Mouse (Mus musculus): ENCODE data around the gene Kif3a. TPM values are rescaled to one million over a fixed set of nuclear protein-coding genes. Genes with fewer than 3 reads are reported as not detected.
A peak's percentile ranks its signal among the peaks of the same experiment; 100 is the strongest.

The Kif3a gene
- total RNA-seq, 2 experiments from 2014 or later: 24.2 to 26.5 TPM

- no peak for DNase-seq
These were observed 49.8 kb downstream of the Kif3a start for GRCm38 (mm10) chr11:53616748-53617558.

- no peak for DNase-seq
These were observed 50.5 kb downstream of the Kif3a start for GRCm38 (mm10) chr11:53617562-53618109.

- DNase-seq: no peak
These were observed 51.5 kb downstream of the Kif3a start, which contains the start of gene Il4 for GRCm38 (mm10) chr11:53618619-53619198. Il4 (minus strand) TSS chr11:53618669.

DNA sequence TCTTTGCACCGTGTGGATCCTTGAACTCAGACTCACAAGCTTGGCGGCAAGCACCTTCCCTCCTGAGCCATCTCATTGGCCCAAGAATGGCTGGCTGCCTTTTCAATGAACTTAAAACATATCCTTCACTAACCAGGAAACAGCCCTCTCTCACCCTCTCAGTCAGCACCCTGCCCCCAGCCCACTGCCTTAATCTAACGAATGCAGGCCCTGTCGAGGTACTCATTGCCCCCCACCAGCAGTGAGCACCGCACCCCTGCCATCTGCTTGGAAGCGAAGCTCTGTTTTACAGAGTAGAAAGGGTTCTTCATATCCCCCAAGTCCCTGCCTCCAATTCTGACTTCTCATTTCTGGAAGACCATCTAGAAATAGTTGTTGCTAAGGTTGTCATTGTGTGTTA lies 52.2 kb downstream of the Kif3a start:
- DNase-seq: no peak

DNA sequence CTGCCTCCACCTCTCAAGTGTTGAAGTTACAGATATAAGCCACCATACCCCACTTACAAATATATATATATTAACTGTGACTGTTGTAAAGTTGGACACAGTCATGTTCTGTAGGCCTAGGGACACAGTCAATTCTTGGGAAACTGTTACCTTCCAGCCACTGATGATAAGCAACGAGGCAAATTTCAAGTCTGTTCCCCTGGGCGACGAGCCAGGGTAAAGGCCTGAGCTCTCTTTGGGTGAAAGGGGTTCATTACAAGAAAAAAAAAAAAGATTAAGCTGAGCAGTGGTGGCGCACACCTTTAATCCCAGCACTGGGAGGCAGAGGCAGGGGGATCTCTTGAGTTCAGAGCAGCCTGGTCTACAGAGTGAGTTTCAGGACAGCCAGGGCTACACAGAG lies 52.9 kb downstream of the Kif3a start:
- DNase-seq: no peak

- DNase-seq: no peak
These were observed 54.6 kb downstream of the Kif3a start for GRCm38 (mm10) chr11:53621582-53622439.

DNA sequence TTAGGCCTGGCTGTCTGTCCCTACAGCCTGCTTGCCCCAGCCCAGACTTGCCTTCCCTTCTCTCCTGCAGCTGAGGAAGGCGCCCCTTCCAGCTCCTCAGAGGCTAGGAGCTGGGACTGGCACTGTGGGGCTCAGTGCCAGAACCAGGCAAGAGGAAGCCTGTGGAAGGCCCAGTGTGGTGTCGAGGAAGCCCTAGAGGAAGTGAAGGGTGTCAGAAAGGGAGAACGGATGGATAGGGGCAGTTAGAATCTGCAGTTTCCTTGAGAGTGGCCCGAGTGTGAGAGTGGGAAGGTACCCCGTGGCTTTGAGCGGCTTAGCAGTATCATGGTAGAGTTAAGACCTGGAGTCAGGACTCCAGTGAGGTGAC lies 55.2 kb downstream of the Kif3a start:
- no peak for DNase-seq

GRCm38 (mm10) chr11:53623573-53623972 lies 56.4 kb downstream of the Kif3a start:
- no peak for DNase-seq

DNA sequence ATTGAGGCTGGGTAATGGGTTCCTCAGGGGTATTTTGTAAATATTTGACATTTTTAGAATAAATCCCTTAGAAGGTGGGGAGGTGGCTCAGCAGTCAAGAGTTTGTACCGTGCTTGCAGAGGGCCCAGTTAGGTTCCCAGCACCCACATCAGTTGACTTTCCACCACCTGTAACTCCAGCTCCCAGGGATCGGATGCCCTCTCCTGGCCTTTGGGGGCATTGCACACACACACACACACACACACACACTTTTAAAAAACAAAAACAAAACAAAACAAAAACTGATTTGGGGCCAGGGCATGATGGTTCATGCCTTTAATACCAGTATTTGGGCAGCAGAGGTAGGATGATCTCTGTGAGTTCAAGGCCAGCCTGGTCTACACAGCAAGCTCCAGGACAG lies 56.9 kb downstream of the Kif3a start:
- DNase-seq: no peak

GRCm38 (mm10) chr11:53626802-53627373 lies 59.7 kb downstream of the Kif3a start:
- no peak for DNase-seq

DNA sequence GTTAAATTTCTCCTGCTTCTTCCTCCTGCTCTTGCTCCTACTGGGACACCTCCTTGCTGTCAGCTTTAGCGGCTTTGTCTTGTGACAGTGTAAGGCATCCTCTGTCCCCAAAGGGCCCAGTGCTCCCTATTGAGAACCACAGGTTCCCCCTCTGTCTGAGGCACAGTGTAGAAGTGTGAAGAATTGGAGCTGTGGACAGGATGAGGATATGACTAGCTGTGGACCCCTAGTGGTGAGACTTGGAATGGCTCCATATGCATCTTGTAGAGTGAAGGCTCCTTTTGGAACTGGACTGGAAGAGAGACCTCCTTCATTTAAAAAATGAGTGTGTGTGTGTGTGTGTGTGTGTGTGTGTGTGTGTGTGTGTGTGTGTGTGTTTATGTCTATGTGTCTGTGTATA lies 60.7 kb downstream of the Kif3a start:
- peak; percentile 84 for DNase-seq

- DNase-seq: no peak
These were observed 65.0 kb downstream of the Kif3a start for GRCm38 (mm10) chr11:53632122-53632733.

- no peak for DNase-seq
These were observed 66.5 kb downstream of the Kif3a start for GRCm38 (mm10) chr11:53633644-53634043.

DNA sequence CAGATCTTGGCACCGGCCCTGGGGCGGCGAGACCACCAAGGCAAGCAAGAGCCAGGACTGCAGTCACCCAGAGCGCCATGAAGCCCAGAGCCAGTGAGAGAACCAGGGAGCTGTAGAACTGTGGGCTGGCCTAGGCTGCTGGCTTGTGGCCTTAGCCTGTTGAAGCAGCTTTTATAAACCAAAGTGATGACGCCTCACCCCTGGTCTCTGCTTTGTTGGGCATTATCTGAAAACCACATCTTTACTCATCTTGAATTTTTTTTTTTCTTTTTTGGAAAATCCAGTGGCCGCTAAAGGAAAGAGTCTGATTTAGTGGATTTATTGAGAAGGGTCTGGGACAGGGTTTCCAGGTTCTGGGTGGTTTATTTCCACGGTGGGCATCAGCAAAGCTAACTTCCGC lies 67.4 kb downstream of the Kif3a start, which contains the start of gene Il13:
Il13 (minus strand) TSS at position 147 of the 400 bp plus-strand sequence.
- DNase-seq: no peak

DNA sequence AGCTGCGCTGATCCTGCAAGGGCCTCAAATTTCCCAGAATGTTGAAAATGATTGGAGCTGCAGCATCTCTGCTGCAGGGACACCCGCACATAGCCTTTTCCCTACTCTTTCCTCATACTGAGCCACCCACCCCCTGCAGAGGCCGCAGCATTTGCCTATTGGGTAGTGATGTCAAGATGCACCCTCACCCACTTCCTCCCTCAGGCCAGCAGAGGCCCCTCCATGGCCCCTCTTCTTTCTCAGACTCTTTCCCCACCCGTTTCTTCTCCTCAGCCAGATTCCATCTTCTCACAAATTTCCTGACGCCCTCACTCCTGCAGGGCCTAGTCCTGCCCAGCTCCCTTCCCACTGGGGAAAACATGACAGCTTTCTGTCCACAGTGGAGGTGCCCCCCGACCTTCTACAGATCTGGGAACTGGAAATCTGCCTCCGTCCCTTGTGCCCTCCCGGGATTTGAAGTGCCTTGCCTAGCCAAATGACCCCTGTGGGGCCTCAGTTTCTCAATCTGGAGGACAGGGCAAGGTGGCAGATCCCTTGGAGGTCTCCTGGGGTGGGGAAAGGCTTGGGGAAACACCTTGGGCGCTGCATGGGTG lies 68.5 kb downstream of the Kif3a start:
- peak; percentile 13 for DNase-seq

DNA sequence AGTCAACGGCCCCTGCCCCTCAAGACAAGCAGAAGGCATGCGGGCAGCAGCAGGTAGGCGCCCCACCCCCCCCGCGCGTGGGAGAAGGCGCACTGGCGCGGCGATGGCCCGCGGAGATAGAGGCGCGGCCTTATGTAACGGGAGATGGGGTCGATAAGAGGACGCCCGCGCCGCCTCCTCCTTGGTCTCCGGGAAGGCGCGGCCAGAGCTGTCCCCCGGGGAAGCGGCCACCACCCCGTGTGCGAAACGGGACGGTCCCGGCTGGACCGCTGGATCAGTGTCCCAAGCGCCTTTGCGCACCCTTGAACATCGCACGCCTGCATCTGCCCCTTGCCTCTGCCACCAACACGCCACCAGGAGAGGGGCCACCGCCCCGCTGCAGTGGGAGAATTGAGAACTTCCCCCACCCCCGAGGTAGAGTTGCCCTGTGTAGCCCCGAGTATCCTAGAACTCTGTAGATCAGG lies 69.0 kb downstream of the Kif3a start:
- DNase-seq: peak; percentile 25

DNA sequence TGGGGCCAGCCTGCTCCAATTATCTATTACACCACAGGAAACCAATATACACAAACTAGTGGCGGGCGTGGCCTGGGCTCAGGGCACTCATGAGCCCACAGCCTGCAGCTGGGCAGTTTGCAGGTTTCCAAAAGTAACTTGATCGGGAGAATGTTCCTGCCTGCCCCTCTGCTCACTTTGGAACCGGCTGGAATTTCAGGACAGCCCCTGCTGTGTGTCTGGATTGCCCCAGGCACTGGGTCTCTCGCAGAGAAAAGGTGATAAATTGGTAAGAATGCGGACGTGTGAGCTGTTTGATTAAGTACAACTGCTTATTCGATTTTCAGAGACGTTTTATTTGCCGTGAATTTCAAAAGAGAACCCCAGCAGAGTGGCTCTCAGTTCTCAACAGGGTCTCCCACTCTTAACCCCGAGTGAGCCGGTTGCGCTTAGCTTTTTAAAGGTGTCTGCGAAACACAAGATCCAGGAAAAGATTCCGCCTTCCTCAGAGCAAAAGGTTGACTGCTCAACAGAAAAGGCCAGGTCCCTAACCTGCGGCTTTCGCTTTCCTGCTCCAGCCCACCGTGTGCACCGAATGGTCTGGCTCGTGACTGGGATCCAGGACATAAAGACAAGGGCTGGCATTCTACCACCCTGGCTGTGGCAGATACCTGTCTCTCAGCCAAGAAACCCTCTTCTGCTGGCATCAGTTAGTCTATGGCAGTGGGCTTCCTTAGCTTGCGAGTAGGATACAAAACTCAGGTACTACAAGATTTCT lies 70.0 kb downstream of the Kif3a start:
- no peak for DNase-seq

DNA sequence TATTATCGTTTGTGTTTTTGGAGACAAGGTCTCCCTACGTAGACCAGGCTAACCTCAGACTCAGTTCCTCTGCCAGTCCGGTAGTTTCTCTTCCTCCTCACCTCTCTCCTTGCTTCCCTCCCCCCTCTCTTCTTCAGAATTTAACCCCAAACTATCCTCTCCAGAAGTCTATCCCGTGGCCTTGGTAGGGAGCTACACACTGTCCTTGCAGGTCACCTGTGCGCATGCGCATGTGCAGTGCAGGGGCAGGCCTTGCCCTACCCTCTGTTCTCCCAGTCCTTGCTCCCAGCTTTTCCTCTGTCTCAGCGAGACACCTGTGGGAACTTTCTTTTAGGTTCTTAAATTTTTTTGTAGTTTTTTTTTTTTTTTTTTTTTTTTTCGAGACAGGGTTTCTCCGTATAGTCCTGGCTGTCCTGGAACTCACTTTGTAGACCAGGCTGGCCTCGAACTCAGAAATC lies 70.7 kb downstream of the Kif3a start:
- no peak for DNase-seq

DNA sequence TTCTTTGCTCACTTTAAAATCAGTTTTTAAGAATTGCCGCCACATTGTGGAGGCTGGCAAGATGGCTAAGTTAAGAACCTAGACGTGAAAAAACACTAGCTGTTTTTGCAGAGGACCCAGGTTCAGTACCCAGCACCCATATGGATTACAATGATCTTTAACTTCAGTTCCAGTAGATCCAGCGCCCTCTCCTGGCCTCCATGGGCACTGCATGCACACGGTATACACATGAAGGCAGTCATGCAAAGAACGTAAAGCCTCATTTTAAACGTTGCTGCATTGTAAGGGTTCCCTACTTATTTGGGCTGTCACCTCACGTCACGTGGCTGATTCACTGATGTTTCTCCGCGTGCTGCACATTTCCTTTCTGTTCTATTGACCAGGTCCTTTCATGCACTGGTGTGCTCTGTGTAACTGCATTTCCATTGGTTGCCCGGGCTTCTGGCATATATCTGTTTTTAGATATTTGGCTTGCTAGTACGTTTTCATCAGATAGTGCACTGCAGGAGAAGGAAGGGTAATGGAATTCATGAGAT lies 75.6 kb downstream of the Kif3a start:
- DNase-seq: no peak

DNA sequence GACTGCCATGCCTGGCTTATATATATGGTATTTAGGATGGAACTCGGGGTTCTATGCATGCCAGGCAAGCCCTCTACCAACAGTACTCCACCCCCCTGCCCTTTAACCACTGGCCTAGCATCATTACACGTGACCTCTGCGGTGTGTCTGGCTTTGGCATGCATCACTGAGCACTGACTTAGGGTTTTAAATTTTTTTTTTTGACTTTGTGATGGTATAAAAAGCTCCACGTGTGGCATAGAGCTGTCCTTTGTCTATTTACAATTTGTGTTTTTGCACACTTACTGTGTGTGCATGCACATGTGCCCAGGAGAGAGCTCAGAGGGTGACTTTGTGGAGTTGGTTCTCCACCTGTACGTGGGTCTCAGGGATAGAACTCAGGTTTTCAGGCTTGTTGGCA lies 76.8 kb downstream of the Kif3a start:
- DNase-seq: no peak
